7 mouse cellular contexts compared by ENCODE assay signal in genomic region chr1:171329433-171330215, GRCm38 (mm10). TPM values are rescaled to one million over a fixed set of nuclear protein-coding genes. Genes with fewer than 3 reads are reported as not detected.
A peak's percentile ranks its signal among the peaks of the same experiment; 100 is the strongest.
DNase-seq lines count a peak whose midpoint lies in the region; ATAC-seq and TF ChIP-seq lines count a peak whose summit lies in the region.

No protein-coding gene starts in this region.

- peaks cover 62% of the 10 kb centered on the region for H3K4me1 ChIP-seq in forebrain, embryonic 13.5 days
- 0 out of 2 replicates have a peak, but pooled peaks cover 7% of the 10 kb centered on the region for H3K4me1 ChIP-seq in intestine, postnatal 0 days (replicated peaks; ENCODE audit: control insufficient read depth, insufficient read depth, low read length)

- peak overlapping the region; percentile 87 for H3K4me2 ChIP-seq in forebrain, embryonic 13.5 days
- peak overlapping the region; percentile 82 for H3K4me2 ChIP-seq in intestine, postnatal 0 days (replicated peaks; ENCODE audit: low read depth)

- H3K4me3 ChIP-seq in forebrain, embryonic 13.5 days = peak overlapping the region; percentile 83
- H3K4me3 ChIP-seq in intestine, postnatal 0 days (ENCODE audit: low read depth, low read length) = peak overlapping the region; percentile 88

- no peaks in the 10 kb centered on the region for H3K27me3 ChIP-seq in forebrain, embryonic 13.5 days
- no peaks in the 10 kb centered on the region for H3K27me3 ChIP-seq in intestine, postnatal 0 days (replicated peaks; ENCODE audit: control insufficient read depth, insufficient read depth, low read length)
- H3K27me3 ChIP-seq in splenic B cell, adult 2 months (ENCODE audit: control insufficient read depth, insufficient read depth, low read length, poor library complexity, severe bottlenecking) = no peaks in the 10 kb centered on the region; the same call in 1 of the 2 replicates

- H3K9ac ChIP-seq in forebrain, embryonic 13.5 days = peak overlapping the region; percentile 88
- H3K9ac ChIP-seq in intestine, postnatal 0 days (ENCODE audit: low read depth, low read length) = peak overlapping the region; percentile 95

- 2% methylated on average over 37 of the region's 61 CpGs for WGBS in forebrain, embryonic 13.5 days
- 1% methylated on average over 52 of the region's 61 CpGs for WGBS in intestine, postnatal 0 days

- no peaks in the 10 kb centered on the region for H3K9me3 ChIP-seq in forebrain, embryonic 13.5 days (replicated peaks)
- H3K9me3 ChIP-seq in intestine, postnatal 0 days (ENCODE audit: control insufficient read depth) = no peaks in the 10 kb centered on the region

- peak overlapping the region; percentile 99 for H3K27ac ChIP-seq in forebrain, embryonic 13.5 days
- peak overlapping the region; percentile 99 for H3K27ac ChIP-seq in intestine, postnatal 0 days (ENCODE audit: low read depth, low read length)

- peaks cover 15% of the 10 kb centered on the region for H3K36me3 ChIP-seq in forebrain, embryonic 13.5 days (ENCODE audit: poor library complexity, severe bottlenecking)
- H3K36me3 ChIP-seq in intestine, postnatal 0 days (ENCODE audit: control insufficient read depth, insufficient read depth) = no peaks in the 10 kb centered on the region
- no peaks in the 10 kb centered on the region for H3K36me3 ChIP-seq in splenic B cell, adult 2 months (ENCODE audit: control insufficient read depth, insufficient read depth, low read length, poor library complexity, severe bottlenecking)

- DNase-seq in 3T3-L1 (ENCODE audit: low read depth, low spot score) (peak; percentile 65), 416B (ENCODE audit: low read depth) (peak; percentile 60)
- peak; percentile 62 for DNase-seq in c-Kit-positive CD71-negative TER-119-negative erythroid progenitor cells, embryonic 14.5 days (ENCODE audit: low read depth)
- peak; percentile 81 for DNase-seq in lung, postnatal 14 days
- DNase-seq in splenic B cell, adult 2 months (ENCODE audit: low read depth, low spot score) = peak; percentile 37

- TF ChIP-seq CTCF in intestine, postnatal 0 days (IDR thresholded peaks at IDR 0.05; ENCODE audit: low read depth) = no peak

- peak; percentile 90 for ATAC-seq in forebrain, embryonic 13.5 days
- ATAC-seq in intestine, postnatal 0 days = peak; percentile 41

RNA-seq across cellular contexts. Expression of gene Dedd, which starts 0.7 kb away (rescaled TPM):
- 50.9 and 54.0 TPM in 2 replicates for polyA plus RNA-seq in forebrain, embryonic 13.5 days (2015; fragmentation: Nextera tagmentation; extraction: Ambion mirVana)
- polyA plus RNA-seq in intestine, postnatal 0 days (2015; fragmentation: Nextera tagmentation; extraction: Ambion mirVana) = 28.1 and 29.9 TPM in 2 replicates

RNA-seq across cellular contexts. Expression of gene Nit1, which starts 15.8 kb away (rescaled TPM):
- polyA plus RNA-seq in forebrain, embryonic 13.5 days (2015; fragmentation: Nextera tagmentation; extraction: Ambion mirVana) = 52.9 and 56.9 TPM in 2 replicates
- polyA plus RNA-seq in intestine, postnatal 0 days (2015; fragmentation: Nextera tagmentation; extraction: Ambion mirVana) = 60.1 and 66.5 TPM in 2 replicates

RNA-seq across cellular contexts. Expression of gene Pfdn2, which starts 15.8 kb away (rescaled TPM):
- polyA plus RNA-seq in forebrain, embryonic 13.5 days (2015; fragmentation: Nextera tagmentation; extraction: Ambion mirVana) = 160 and 180 TPM in 2 replicates
- polyA plus RNA-seq in intestine, postnatal 0 days (2015; fragmentation: Nextera tagmentation; extraction: Ambion mirVana) = 69.5 and 73.1 TPM in 2 replicates

RNA-seq across cellular contexts. Expression of gene Klhdc9, which starts 31.0 kb away (rescaled TPM):
- 3.3 and 3.8 TPM in 2 replicates for polyA plus RNA-seq in forebrain, embryonic 13.5 days (2015; fragmentation: Nextera tagmentation; extraction: Ambion mirVana)
- polyA plus RNA-seq in intestine, postnatal 0 days (2015; fragmentation: Nextera tagmentation; extraction: Ambion mirVana) = 0.48 and 0.82 TPM in 2 replicates

RNA-seq across cellular contexts. Expression of gene Ufc1, which starts 34.8 kb away (rescaled TPM):
- polyA plus RNA-seq in forebrain, embryonic 13.5 days (2015; fragmentation: Nextera tagmentation; extraction: Ambion mirVana) = 118 and 120 TPM in 2 replicates
- 117 TPM in 2 replicates for polyA plus RNA-seq in intestine, postnatal 0 days (2015; fragmentation: Nextera tagmentation; extraction: Ambion mirVana)

Comparison
In these comparisons a context has a peak if more than half of its experiments do, and no peak if none do; other contexts are left out.
1. Peak in every context shown above with its lines: DNase-seq, ATAC-seq, H3K4me3 ChIP-seq and H3K27ac ChIP-seq.